Comparison of ENCODE assay signal across 9 mouse cellular contexts in genomic region chr2:103743988-103744387, GRCm38 (mm10). TPM values are rescaled to one million over a fixed set of nuclear protein-coding genes. Genes with fewer than 3 reads are reported as not detected.
DNase-seq lines count a peak whose midpoint lies in the region; ATAC-seq and TF ChIP-seq lines count a peak whose summit lies in the region.
"Had no signal": no experiment of that assay in that cellular context is flagged by ENCODE, and none has a peak within 500 bp of the region (broad histone marks: within the 10 kb centered on the region; RNA-seq: fewer than 3 reads in every experiment).

No protein-coding gene starts in this region.

- no peak overlapping the region for H3K27ac ChIP-seq in heart, embryonic 12.5 days (ENCODE audit: poor library complexity, severe bottlenecking)
- H3K27ac ChIP-seq in CH12.LX (ENCODE audit: insufficient read depth, low read depth): no peak overlapping the region
- H3K27ac ChIP-seq in lung, embryonic 14.5 days (ENCODE audit: low read depth): no peak overlapping the region
- H3K27ac ChIP-seq: limb, embryonic 15.5 days had no signal

- TF ChIP-seq CTCF in CH12.LX (conservative IDR thresholded peaks at IDR 0.05 in 1 of 2, IDR thresholded peaks at IDR 0.05 in 1 of 2; ENCODE audit: low read depth in 2 of 2, low read length in 2 of 2): peak; percentile 88 to 97
- peak; percentile 86 for TF ChIP-seq CTCF in lung, embryonic 14.5 days (IDR thresholded peaks at IDR 0.05; ENCODE audit: low read depth)

- H3K4me1 ChIP-seq in heart, embryonic 12.5 days (replicated peaks): no peaks in the 10 kb centered on the region
- H3K4me1 ChIP-seq in CH12.LX (ENCODE audit: control insufficient read depth in 1 of 2, insufficient read depth in 2 of 2): peaks cover 0 to 7% of the 10 kb centered on the region in 2 experiments; a peak in 2 of 4 replicates
- H3K4me1 ChIP-seq in lung, embryonic 14.5 days (ENCODE audit: insufficient read depth): no peaks in the 10 kb centered on the region
- H3K4me1 ChIP-seq: limb, embryonic 15.5 days had no signal

- H3K9me3 ChIP-seq in heart, embryonic 12.5 days (replicated peaks): no peaks in the 10 kb centered on the region
- no peaks in the 10 kb centered on the region for H3K9me3 ChIP-seq in CH12.LX (replicated peaks; ENCODE audit: low read length)
- H3K9me3 ChIP-seq in lung, embryonic 14.5 days (ENCODE audit: low read depth, low read length): no peaks in the 10 kb centered on the region
- H3K9me3 ChIP-seq: limb, embryonic 15.5 days had no signal

- no peak for TF ChIP-seq EP300 in CH12.LX (IDR thresholded peaks at IDR 0.05; ENCODE audit: low read length)

- H3K4me3 ChIP-seq in heart, embryonic 12.5 days: no peak overlapping the region
- no peak overlapping the region for H3K4me3 ChIP-seq in CH12.LX (replicated peaks in 1 of 3; ENCODE audit: low read depth in 2 of 3, low read length in 2 of 3, poor library complexity in 1 of 3)
- no peak overlapping the region for H3K4me3 ChIP-seq in lung, embryonic 14.5 days (ENCODE audit: low read depth, low read length)
- H3K4me3 ChIP-seq: limb, embryonic 15.5 days had no signal

- H3K4me2 ChIP-seq in heart, embryonic 12.5 days: no peak overlapping the region
- no peak overlapping the region for H3K4me2 ChIP-seq in CH12.LX (ENCODE audit: insufficient read depth, low read depth, poor library complexity, severe bottlenecking)
- no peak overlapping the region for H3K4me2 ChIP-seq in lung, embryonic 14.5 days
- H3K4me2 ChIP-seq: limb, embryonic 15.5 days had no signal

- no peak for TF ChIP-seq POLR2A in CH12.LX (IDR thresholded peaks at IDR 0.05; ENCODE audit: low read depth, low read length)

- 78% methylated on average over 7 of the region's 7 CpGs for WGBS in heart, embryonic 12.5 days
- 81% methylated on average over 7 of the region's 7 CpGs for WGBS in lung, embryonic 14.5 days

- dilution Hi-C loops in CH12.LX (cut with MboI; ENCODE audit: extremely low pct_ligation_motif_present, extremely low pct_unique_long_range_greater_than_20kb, low sequenced_read_pairs): no loop called here

- no peaks in the 10 kb centered on the region for H3K79me2 ChIP-seq in CH12.LX (replicated peaks; ENCODE audit: control insufficient read depth, extremely low read depth, insufficient read depth, poor library complexity, severe bottlenecking)

- ATAC-seq in heart, embryonic 12.5 days (ENCODE audit: insufficient number of reproducible peaks, low FRiP score): no peak
- ATAC-seq in lung, embryonic 14.5 days (ENCODE audit: insufficient read depth): peak; percentile 31; the same call in 1 of the 2 replicates

- no peaks in the 10 kb centered on the region for H3K27me3 ChIP-seq in heart, embryonic 12.5 days (replicated peaks)
- no peaks in the 10 kb centered on the region for H3K27me3 ChIP-seq in CH12.LX (replicated peaks)
- no peaks in the 10 kb centered on the region for H3K27me3 ChIP-seq in lung, embryonic 14.5 days (ENCODE audit: insufficient read depth, low read length)
- H3K27me3 ChIP-seq: limb, embryonic 15.5 days had no signal

- H3K36me3 ChIP-seq in heart, embryonic 12.5 days: peaks cover 70% of the 10 kb centered on the region
- H3K36me3 ChIP-seq in CH12.LX (replicated peaks in 1 of 2; ENCODE audit: control insufficient read depth in 1 of 2, insufficient read depth in 1 of 2, low read length in 1 of 2): peaks cover 63 to 94% of the 10 kb centered on the region in 2 experiments
- peaks cover 58% of the 10 kb centered on the region for H3K36me3 ChIP-seq in lung, embryonic 14.5 days (ENCODE audit: insufficient read depth)

- in situ Hi-C loops in CH12.LX (cut with MboI; ENCODE audit: low pct_ligation_motif_present, low pct_unique_long_range_greater_than_20kb, low sequenced_read_pairs): loop anchor here (5.0 to 10.0 kb wide), 2 partner anchors 187 to 261 kb away; no protein-coding TSS in a partner anchor

- peak; percentile 67 for TF ChIP-seq RAD21 in CH12.LX (IDR thresholded peaks at IDR 0.05; ENCODE audit: low read depth, low read length)

- H3K9ac ChIP-seq in heart, embryonic 12.5 days: no peak overlapping the region
- no peak overlapping the region for H3K9ac ChIP-seq in CH12.LX (ENCODE audit: insufficient read depth, low read depth)
- H3K9ac ChIP-seq in lung, embryonic 14.5 days: no peak overlapping the region
- H3K9ac ChIP-seq: limb, embryonic 15.5 days had no signal

- DNase-seq in heart, adult 11 months: peak; percentile 88
- DNase-seq in CH12.LX (ENCODE audit: extremely low read depth): peak; percentile 62
- peak; percentile 20 for DNase-seq in c-Kit-negative CD71-positive TER-119-positive erythroid progenitor cells, embryonic 14.5 days (ENCODE audit: low read depth, low spot score)
- peak; percentile 24 for DNase-seq in fibroblast of lung, adult 2 months (ENCODE audit: low read depth)
- DNase-seq in kidney, postnatal 10 days: peak; percentile 77
- DNase-seq in lung, embryonic 14.5 days: peak; percentile 82
- peak; percentile 78 for DNase-seq in right cerebral cortex, postnatal 4 days

TF ChIP-seq in CH12.LX, 34 proteins besides CTCF, POLR2A, EP300 and RAD21:
- TF ChIP-seq USF2 (conservative IDR thresholded peaks at IDR 0.05; ENCODE audit: low read depth, low read length) (no peak), ZMIZ1 (IDR thresholded peaks at IDR 0.05; ENCODE audit: low read depth, low read length) (no peak), SMC3 (IDR thresholded peaks at IDR 0.05; ENCODE audit: low read depth, low read length) (peak; percentile 86)

RNA-seq across cellular contexts. Expression of gene Nat10, which starts 17.1 kb away (rescaled TPM):
- polyA plus RNA-seq in heart, embryonic 12.5 days (2016; fragmentation: Nextera tagmentation; extraction: Ambion mirVana): 17.2 and 19.1 TPM in 2 replicates
- total RNA-seq in CH12.LX (2012; rRNA removed) (36.0 and 47.8 TPM in 2 replicates), CH12.LX (2014; rRNA removed) (31.0 and 36.7 TPM in 2 replicates)
- polyA plus RNA-seq in CH12.LX (2012; ENCODE audit: insufficient read length, low read depth): 83.6 and 93.0 TPM in 2 replicates
- 31.7 and 35.6 TPM in 2 replicates for polyA plus RNA-seq in lung, embryonic 14.5 days (2014; fragmentation: Nextera tagmentation; extraction: Ambion mirVana)

RNA-seq across cellular contexts. Expression of gene Caprin1, which starts 53.5 kb away (rescaled TPM):
- polyA plus RNA-seq in heart, embryonic 12.5 days (2016; fragmentation: Nextera tagmentation; extraction: Ambion mirVana): 293 and 312 TPM in 2 replicates
- 217 and 260 TPM in 2 replicates for total RNA-seq in CH12.LX (2012; rRNA removed)
- 410 and 422 TPM in 2 replicates for total RNA-seq in CH12.LX (2014; rRNA removed)
- 514 and 537 TPM in 2 replicates for polyA plus RNA-seq in CH12.LX (2012; ENCODE audit: insufficient read length, low read depth)
- 427 and 438 TPM in 2 replicates for polyA plus RNA-seq in lung, embryonic 14.5 days (2014; fragmentation: Nextera tagmentation; extraction: Ambion mirVana)

Comparison
In these comparisons a context has a peak if more than half of its experiments do, and no peak if none do; other contexts are left out.
1. DNase-seq: peak in every context shown above with its lines; median percentile 88 in heart, adult 11 months; 82 in lung, embryonic 14.5 days; 78 in right cerebral cortex, postnatal 4 days; 77 in kidney, postnatal 10 days; 62 in CH12.LX; 24 in fibroblast of lung, adult 2 months; 20 in c-Kit-negative CD71-positive TER-119-positive erythroid progenitor cells, embryonic 14.5 days.